Mouse (Mus musculus) frontal cortex, postnatal 25 days (tissue): Measurements from ENCODE around the gene Thap4.

Experiments
- DNase-seq, 2 experiments: peaks; one replicate each; pipeline ENCODE4 v3.0.0; 2022; ENCODE audit warnings: low spot score in 2 of 2

Thap4 gene

DNA sequence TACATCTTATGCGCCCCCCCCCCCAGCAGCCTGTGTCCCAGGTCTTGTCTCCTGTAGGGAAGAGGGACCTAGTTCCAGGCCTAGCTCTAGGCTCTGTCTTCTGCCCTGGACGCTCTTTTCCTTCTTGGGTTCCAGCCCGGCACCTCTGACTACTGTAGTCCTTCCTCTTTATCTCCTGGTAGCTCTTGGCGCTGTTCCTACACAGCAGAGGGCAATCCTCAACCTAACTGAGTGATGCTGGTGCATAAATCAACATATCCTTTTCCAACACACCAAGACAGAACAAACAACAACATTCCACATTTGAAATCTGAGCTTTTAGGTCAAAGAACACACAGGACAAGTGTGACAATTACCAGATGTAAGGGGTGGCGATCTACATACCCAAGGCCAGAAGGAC, 8.5 kb downstream of the Thap4 start:
- no peak for DNase-seq

DNA sequence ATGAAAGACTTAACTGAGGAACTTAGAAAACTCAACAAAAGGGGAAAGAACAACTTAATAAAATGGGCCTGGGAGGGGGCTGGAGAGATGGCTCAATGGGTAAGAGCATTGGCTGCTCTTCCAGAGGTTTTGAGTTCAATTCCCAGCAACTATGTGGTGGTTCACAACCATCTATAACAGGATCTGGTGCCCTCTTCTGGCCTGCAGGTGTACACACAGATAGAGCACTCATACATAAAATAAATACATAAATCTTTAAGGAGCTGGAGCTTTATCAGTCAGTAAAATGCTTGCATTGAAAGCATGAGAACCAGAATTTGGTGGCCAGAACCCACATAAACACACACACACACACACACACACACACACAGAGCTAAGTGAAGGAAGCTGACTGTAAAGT, 11.8 kb downstream of the Thap4 start:
- DNase-seq: no peak

DNA sequence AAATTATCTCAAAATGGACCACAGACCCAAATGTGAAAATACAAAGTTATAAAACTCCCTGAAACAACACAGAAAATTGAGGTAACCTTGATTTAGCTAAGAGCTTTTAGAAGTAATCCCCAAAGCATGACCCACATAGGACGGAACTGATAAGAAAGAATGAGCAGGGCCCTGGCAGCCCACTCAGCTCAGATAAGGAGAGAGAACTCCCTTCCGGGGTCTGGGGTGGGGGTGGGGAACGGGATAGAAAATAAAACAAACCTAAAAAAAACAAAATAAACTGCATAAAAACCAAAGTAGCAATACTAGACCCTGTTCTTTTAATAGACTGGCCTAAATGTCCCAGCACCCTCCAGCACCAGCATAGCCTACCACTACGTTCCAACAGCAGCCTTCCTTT, 12.7 kb downstream of the Thap4 start:
- no peak for DNase-seq

DNA sequence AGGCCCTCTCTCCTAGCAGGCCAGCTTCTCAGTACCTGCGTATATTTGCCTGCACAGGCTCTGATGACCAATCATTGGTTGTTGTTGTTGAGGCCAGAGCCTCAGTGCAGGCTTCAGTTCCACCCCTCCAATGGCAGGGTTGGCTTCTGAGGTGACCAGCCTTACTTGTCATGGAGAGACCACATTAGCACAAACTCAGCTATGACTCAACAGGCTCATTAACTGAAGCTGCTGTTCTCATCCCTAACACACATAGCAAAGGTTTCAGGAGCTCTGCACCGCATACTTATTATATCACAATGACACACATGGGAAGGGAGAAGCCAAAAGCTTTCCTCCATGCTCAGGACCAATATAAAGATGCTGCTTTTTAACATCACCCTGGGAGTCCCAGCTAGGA, 14.0 kb downstream of the Thap4 start:
- no peak for DNase-seq

DNA sequence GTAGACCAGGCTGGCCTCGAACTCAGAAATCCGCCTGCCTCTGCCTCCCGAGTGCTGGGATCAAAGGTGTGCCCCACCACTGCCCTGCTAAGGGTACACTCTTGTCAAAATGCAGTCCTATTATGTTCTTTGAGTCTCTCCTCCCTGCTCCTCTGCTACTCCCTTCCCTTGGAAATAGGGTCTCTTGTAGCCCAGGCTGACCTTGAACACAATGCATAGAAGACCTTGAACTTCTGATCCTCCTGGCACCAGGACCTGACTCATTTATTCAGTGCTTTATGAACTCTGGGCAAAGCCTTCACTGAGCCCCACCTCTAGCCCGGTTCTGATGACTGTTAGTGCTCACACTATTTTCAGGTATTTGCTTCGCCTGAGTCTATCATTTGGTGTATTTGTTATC, 17.0 kb downstream of the Thap4 start:
- no peak for DNase-seq

DNA sequence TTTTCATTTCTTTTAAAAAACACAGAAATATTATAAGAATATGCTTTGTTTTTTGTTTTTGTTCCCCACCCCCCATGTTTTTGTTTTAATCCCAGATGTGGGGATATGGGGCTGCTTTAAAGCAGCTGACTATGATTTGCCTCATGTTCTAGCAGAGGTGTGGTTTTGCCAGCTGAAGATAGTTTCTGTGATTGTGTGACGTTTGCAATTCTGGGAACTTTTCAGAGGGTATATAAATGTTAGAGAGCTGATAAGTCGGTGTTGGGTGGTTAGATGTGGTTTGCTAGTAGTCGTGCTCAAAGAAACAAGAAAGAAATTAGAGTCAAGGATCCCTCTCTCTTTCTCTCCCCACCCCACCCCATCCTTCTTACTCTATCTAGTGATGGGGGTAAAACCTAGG, 18.8 kb downstream of the Thap4 start:
- DNase-seq: no peak

DNA sequence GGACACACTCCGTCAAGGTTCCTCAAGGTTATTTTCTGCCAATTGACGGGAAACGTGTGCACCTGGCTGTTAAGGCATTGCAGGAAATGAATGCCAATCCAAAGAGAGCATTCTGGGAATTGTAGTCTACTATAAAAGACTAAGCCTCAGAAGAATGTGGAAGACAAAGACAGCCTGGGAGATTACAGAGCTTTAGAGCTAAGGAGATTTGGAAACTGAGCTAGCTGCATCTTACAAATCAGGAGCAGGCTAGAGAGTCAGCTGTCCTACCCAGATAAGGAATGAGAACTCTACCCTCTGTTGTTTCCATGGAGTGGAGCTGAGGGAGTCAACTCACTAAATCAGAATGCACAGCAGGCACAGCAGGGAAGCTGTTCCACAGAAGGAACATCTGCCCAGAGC, 22.8 kb downstream of the Thap4 start:
- no peak for DNase-seq

DNA sequence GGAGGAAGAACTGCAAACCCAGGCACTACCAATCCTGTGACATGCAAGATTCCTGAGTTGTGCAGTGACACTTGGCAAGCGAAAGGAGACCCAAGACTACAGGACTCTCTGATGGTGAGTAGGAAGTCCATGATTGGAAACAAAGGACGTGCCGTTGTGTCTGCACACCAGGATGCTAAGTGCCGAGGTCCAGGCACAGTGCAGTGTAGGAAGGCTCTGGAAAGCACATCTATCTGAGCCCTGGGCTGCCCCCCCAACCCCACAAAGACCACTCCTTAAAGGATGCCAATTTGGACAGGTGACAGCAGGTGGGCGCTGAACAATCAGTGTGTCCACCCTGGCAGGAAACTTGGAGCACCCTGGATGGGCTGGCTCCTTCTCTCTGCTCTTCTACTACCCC, 23.6 kb downstream of the Thap4 start:
- no peak for DNase-seq

DNA sequence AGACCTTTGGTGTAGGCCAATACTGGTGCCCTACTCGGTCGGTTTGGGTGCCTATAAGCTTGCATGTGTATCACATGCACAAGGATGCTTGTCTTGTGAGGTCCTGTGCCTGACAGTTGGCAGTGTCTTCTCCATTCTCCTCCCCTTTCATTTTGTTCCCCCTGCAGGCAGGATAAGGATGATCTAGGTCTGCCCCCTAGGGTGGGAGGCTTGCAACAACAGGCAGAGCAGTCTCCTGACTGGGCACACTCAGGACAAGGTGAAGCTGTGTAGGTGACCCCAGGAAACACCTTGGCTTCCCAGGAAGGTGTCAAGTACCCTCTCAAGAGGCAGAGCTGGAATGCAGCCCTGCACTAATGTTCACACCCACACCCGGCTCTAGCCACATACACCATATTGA, 27.7 kb downstream of the Thap4 start:
- peak; percentile 24 to 36 for DNase-seq

DNA sequence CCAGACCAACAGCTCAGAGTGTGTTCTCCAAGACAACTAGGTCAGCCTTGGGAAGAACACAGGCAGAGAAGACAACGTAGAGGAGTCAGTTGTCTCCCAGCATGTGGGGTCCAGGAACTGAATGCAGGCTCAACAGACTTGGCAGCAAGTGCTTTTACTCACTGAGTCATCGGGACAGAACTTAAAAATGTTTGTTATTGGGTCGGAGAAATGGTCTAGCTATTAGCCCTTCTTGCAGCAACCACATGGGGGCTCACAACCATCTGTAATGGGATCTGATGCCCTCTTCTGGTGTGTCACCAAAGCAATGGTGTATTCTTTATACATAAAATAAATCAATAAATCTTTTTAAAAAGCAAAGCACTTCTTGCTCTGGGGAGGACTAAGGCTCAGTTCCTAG, 28.5 kb downstream of the Thap4 start:
- DNase-seq: no peak

DNA sequence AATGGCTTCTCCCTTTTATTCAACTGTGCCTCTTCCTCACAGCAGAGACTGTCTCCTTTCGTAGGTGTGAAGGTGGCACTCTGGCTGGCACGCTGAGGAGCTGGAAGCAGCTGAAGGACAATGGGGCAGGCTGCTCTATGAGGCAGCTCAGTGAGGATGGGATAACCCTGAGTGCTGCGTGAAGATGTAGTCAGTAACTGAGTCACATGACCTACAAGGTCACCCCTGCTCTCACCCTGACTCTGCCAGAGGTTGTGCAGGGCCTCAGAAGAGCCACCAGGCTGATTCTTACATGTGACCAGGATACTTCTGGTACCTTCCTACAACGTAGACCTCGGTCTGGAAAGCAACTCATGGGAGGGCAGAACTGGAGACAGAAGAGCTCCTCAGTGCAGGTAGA, 29.0 kb downstream of the Thap4 start:
- no peak for DNase-seq

DNA sequence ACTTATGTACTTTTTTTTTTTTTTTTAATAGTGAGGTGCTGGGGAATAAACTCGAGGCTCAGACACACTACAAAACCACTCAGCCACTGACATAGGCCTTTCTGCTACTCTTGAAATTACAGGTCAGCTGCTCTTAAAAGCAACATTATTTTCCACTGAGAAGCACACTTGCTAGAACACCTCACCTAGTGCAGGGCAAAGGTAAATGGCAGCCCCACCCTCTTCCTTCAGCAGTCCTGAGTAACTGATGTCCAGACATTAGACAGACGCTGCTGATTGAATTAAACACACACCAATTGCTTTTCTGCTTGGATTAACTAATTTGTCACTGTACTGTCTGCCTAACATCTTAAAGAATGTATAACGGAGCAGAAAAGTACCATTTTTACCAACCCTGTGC, 30.0 kb downstream of the Thap4 start:
- no peak for DNase-seq

DNA sequence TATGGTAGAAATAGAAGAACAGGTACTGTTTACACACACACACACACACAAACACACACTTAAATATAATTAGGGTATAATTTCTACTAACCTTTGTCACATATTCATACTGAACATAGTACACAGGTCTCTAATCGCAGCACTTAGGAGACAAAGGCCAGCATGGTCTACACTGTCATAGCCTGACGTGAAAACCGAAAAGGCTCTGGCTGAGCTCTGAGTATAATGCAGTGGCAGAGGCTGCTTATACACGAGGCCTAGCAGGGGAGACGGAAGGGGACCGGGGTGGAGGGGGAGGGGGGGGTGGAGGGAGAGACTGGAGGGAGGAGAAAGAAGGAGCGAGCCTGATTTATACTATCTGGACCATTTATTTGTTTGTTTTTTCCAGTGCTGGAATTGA, 33.1 kb downstream of the Thap4 start:
- no peak for DNase-seq

DNA sequence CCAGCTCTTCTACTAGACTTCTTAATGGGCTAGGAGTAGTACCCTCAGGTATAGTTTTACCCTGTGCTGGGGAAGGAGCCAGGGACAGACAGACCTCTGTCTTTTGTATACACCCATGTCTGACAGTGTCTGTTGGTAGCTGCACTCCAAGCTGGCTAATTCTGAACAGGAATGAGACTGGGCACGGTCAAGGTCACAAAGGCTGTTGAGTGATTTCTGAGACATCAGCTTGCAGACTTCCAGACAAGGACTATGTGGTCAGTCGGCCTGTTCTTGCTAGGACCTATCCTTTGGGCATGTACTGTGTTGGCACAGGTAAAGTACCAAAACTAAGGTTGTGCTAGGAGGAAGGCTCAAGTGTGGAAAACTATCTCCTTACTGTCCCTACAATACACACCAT, 38.5 kb downstream of the Thap4 start:
- DNase-seq: no peak

DNA sequence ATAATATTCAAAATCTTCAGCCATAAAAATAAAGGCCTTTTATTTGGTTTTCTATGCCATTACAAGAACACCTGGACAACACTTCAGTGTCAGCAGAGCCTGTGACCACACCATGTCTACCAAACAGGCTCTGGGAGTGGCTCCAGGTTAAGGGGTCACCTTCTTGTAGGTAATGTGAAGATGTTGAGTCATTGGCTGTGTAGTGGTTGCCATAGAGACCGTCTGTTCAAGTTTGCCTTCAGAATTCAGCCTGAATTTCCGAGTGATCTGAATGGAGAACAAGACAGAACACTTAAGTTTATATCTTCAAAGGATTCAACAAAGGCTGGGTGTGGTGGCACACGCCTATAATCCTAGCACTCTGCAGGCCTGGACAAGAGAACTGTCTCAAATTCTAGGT, 49.3 kb downstream of the Thap4 start:
- no peak for DNase-seq

DNA sequence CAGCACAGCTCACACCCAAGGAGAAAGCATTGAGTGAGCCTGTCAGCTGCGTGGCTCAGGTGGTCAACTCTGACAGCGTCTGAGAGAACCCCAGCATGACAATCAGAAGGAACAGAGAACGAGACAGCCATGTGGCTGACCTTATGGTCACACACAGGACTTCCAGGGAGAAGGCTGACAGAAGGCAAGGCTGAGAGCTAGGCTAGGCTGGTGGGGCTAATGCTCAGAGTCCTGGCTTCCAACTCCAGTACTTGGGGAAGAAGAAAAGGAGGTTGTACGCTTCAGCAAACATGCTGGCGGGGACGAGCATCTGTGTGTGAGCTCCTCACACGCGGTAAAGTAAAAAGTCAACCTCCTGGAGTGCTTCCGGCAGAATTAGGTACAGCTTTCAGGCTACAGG, 50.3 kb downstream of the Thap4 start:
- DNase-seq: no peak

DNA sequence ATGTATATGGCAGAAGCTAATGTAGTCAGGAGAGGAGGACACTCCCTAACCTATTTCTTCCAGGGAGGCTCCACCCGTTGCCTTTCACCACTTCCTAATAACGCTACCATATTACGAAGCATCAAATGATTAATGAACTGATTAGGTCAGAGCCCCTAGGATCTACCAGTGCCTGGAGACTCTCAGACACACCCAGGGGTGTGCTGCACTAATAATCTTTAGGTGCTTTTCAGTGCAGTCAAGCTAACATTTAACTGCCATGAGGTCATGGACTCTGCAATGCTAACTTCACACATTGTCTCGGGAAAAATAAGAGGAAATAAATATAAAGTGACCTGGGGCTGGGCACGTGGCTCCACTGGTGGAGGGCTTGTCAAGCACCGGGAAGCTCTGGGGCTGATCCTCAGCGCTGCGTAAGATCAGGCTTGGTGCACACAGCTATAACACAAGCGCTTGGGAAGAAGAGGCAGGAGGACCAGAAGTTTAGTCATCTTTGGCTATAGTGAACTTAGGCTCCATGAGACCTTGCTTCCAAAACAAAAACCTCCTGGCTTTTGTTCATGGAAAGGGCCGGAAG, 51.1 kb downstream of the Thap4 start:
- DNase-seq: no peak

DNA sequence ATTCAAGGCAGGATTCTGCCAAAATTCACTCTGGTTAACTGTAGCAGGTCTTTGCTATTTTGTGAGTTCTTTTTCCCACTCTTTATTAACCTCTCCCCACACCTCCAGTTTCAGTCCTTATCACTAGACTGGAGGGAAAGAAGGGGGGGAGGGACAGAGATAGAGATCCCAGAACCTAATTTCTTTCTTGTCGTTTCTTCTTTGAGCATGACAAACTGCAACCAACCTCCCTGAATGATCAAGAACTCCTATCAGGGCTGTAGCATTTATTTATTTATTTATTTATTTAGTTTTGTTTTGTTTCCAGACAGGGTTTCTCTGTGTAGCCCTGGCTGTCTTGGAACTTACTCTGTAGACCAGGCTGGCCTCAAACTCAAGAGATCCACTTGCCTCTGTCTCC, 52.6 kb downstream of the Thap4 start:
- DNase-seq: no peak

DNA sequence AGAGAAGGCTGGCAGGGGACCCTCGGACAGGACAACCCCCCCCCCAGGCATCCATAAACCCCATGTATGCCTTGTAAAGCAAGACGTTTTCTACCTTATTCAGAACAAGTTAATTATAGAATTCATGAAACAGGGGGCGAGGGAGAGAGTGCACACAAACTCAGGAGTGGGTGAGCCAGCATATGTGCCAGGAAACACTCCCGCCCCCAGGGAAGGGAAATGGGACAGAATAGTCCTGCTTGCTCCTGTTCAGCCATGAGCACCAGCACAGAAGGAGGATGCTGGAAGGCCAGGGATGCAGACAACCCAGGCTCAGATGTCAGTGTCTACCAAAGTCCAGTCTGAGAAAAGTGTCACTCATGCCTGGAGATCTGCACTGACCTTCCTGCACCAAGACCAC, 55.5 kb downstream of the Thap4 start:
- no peak for DNase-seq

DNA sequence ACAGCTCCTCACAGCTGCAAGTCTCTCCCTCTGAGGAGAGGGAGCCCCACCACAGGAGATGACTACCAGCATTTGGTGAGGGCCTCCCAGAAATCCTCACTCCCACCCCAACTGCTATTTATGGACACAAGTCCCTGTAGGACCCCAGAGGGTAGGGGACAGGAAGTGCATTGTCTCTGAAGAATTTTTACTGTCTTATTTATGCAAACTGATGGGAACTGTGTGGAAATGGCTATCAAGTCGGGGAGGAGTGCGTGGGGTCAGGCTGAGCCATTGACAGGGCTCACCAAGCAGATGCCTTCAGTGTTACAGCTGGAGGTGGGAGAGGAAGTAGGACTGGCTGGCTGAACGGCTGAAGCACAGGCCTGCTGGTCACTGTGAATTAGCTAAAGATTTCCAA, 57.3 kb downstream of the Thap4 start:
- DNase-seq: no peak

DNA sequence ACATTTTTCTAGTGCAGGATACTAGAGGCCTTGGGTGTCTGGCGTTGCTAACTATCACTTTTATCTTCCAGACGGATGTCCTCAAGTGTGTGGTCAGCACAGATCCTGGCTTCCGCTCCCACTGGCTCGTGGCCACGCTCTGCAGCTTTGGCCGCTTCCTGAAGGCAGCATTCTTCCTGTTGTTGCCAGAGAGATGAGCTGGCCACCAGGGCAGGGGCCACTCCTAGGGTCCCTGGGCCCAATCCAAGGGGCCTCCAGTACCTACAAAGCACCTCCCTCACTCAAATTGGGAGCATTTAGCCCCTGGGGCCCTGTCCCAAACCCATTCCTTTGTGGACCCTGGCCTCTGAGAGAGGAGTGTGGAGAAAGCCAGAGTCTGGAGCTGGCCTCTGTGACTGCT, 59.7 kb downstream of the Thap4 start:
- DNase-seq: no peak

DNA sequence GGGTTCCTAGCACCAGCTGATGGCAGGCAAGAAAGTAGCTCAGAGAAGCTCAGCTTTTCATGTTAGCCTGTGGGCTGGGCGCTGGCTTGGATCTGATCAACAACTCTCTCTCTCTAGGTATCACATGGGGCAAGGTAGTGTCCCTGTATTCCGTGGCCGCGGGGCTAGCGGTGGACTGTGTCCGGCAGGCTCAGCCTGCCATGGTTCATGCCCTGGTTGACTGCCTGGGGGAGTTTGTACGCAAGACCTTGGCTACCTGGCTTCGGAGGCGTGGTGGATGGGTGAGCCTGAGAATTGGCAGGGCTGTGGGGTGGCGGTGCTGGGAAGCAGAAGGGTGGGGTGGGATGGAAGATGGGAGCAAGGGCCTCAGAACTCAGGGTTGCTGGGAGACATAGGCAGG, 60.7 kb downstream of the Thap4 start:
- DNase-seq: no peak

DNA sequence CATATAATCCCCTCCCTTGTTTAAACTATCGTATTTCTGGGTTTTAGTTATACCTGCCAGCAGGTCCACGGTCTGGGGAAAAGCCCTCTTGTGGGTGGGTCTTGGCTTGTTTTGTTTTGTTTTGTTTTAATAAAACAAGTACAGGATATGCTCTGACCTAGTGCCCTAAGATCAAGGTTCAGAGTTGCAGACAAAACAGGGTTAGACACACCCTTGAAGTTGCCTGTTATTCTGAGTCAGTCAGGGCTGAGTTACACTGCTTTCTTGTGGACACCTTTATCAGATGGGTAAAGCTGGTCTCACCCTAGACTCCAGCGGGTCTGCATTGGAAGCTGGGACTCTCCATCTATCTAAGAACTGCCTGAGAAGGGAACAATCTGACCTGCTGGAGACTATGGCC, 61.2 kb downstream of the Thap4 start:
- no peak for DNase-seq

DNA sequence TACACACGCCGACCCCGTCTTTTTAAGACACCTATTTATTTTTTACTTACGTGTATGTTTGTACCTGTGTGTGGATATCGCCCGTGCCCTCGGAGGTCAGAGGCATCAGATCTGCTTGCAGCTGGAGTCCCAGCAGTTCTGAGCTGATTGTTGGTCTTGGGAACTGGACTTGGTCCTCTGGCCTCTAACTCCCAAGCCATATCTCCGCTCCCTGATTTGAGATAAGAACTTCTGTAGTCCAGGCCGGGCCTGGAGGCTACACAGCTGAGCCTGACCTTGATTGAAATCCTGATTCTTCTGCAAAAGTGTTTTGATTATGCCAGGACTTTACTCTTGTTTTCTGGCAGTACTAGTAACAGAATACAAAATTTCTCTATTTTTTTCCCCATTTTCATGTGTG, 61.9 kb downstream of the Thap4 start:
- DNase-seq: no peak
